Mouse (Mus musculus) retina, adult 2 months (tissue): Measurements from ENCODE around the gene Tmem129.
A peak's percentile ranks its signal among the peaks of the same experiment; 100 is the strongest.

Experiments used
- DNase-seq: peaks from one replicate; pipeline ENCODE4 v3.0.0-alpha.2; 2012; ENCODE audit warnings: low read depth, low spot score

The Tmem129 gene

DNA sequence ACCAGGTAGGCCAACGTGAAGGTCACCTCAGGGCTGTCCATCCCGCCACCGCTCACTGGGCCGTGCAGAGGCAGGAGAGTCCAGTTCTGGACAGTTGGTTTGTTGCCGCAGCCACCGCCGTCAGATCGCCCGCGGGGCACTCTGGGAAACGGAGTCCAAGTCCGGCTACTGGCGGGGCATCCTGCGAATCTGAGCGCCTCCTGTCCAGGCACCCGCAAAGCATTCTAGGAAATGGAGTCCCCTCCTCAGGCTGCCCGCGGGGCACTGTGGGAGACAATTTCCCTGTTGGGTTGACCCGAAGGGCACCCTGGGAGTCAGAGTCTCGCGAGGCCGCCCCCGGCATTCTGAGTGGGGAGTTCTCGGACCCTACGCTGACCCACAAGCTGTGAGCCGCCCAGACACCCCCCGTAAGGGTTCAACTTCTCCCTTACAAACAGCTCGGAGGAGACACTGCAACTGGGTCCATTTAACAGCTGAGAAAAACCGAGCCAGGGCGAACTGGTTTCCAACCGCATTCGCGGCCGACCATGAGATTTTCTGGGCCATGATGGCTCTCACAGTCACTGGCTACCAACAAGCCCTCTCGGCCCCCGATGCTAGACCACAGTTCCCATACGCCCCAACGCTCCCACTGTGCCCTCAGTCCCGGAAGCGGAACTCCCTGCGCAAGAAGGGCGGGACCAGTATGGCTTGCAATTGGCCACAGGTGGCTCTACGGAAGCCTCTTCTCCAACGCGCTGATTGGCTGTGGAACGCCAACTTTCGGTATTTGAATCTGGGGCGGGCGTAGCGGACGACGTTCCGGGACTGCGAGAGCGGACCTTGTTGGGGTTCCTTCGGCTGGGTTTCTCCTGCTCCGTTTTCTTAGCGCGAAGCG, at the start of gene Tmem129, which contains the start of gene Tacc3:
Gene Tmem129, minus strand, starts transcription at position 630 of the 877 bp plus-strand sequence.
Gene Tacc3, plus strand, starts transcription at position 342 of the 877 bp plus-strand sequence.
- peak; percentile 95 for DNase-seq

DNA sequence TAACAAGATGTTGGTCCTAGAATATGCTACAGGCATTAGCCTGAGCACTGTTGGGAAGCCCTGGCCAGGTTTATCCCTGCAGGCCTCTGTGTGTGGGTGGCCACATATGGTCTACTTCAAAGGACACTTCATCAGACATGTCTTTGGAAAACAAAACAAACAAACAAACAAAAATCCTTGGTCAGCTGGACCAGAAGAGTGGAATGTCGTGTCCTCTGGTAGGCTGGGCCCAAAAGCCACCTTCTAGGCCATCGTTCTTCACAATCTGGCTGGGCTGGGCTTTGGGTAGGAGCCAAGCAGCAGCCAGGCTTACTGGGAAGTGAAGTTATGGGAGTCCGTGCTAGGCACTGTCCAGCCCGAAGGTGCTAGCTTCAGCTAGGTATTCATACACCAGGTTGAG, 48.9 kb upstream of the Tmem129 start:
- no peak for DNase-seq

DNA sequence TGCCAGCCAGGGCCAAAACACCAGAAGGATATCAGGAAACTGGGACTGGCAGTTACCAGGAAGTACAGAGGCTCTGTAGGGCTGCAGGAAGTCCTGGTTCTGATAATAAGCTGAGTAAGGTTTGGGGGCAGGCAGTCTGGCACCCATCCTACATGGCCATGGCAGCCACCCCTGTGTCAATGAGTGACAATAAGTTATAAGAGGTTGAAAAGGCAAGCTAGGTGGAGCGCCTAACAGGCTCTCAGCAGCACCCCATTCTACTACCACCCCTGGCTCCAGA, 48.1 kb upstream of the Tmem129 start:
- no peak for DNase-seq

DNA sequence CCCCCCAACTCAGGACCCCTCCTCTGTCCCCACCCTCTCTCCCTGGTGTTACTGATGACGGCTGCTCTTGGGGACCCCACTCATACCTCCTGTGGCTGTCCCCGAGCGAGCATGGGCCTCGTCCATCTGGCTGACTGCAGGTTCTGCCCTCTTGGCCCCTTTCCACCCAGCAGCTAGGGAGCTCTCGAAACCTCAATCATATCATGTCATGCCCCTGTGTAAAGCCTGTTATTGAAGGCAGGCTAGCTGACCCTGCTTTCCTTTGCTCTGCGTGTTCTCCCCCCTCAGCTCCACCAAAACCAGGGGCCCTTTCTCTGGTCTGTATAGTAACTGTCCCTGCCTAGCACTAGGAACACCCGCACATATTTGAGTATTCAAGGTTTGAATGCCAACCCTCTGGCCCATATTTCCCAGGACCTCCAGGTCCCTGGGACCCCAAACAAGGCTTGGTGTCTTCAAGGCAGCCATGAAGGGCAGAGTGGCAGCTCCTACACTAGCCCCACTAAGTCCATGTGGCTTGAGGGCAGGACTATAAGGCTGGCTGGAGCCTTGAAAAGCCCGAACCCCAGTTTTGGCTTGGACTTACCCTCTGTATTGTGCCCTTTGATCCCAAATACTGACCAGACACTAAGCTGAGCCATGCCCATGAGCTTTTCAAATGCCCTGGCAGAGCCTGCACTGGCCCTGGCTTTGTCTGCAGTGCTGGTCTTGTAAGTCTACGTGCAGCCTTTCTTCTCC, 47.6 kb upstream of the Tmem129 start:
- no peak for DNase-seq

DNA sequence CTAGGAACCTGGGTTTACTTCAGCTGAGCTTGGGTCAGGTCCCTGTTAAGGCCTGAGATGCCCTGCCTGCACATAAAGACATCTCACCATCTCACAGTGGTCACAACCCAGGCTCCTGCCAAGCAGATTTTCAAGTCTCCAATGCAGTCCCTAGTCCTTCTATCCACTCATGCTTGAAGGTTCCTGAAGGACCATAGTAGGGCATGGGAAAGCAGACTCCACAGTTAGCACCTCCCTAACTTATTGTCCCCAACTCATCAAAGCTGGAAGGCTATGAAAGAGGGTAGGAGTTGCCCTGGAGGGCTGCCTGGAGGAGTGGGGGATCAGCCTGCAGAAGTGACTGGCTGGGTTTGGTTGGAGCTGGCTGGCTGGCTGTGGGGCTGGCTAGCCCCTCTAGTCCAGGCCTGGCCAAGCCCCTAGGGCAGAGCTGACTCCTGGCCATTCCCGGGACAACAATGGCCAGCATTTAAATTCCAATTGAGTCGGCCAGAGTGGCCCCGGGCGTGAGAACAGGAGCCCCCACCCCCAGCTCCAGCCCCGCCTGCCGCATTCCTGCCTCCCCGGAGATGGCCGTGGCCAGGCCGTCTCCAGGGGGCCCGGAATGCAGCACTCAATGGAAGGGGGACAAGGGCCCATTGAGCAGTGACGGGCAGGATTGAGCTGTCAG, 46.9 kb upstream of the Tmem129 start:
- no peak for DNase-seq

DNA sequence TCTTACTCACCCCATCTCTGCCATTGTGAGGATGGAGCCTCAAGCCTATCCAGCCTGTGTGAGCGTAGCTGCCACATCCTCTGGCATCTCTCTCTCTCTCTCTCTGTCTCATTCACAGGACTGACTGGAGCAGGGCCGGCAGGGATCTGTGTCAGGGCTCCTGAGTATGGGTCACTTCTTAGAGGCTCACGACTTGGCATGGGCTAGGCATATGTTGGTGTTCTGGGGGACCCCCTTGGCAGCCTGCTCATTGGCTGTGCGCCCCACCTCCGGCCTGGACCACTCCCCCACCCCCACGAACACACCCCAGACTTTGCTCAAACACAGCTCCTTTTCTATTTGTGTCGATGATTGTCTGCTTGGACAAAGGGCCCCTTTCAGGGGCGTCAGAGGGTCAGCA, 45.8 kb upstream of the Tmem129 start:
- DNase-seq: no peak

DNA sequence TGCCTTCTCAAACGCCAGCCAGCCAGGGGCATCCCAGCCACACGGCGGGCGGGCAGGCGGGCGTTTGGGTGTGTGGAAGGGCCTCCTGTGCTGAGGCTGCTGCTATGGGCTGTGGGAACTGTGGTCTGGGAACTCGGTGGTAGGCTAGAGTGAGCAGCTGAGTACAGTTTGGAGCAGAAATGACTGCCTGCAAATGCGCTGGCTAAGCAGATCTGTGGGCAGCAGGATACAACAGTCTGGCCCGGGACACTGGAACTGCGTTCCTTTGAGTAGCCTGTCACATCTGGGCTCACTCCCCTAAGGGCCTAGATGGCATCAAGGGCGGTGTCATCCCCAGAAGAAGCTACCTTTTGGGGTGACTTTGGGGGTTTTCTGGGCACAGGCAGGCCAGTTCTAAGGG, 43.6 kb upstream of the Tmem129 start:
- no peak for DNase-seq

DNA sequence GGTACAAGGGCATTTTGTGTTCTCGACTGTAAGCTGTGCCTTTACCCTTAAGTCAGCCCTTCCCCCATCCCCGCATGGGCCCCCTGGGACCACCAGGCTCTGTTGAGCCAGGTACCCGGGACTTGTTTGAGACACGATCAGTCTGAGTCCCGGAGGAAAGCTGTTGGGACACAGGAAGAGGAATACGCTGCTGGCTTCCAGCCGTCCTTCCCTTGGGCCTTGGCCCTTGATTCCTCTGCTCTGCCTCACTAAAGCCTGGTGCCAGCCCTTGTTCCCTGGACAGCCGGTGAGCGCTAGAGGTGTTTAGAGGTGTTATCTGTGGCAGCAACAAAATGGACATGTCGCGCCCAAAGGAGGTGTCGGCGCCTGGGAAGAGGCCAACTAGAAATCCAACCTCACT, 41.8 kb upstream of the Tmem129 start:
- no peak for DNase-seq

DNA sequence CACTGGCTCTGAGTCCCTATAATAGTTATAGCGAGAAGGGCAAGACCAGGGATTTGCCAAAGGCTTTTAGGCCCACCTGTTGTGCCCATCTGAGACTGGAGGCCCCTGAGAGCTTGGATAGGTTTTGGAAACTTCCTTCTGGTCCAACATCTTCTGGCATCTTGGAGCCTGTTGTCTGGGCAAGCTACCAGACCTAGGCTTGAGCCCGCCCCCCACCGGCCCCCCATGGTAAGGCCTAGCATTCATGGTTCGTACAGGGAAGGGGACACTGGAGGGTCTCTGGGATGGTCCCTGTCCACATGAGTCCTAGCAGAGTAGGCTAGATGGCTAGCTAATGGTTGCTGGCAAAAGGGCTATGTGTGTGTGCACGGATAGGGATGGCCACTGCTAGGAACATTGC, 40.5 kb upstream of the Tmem129 start:
- no peak for DNase-seq

DNA sequence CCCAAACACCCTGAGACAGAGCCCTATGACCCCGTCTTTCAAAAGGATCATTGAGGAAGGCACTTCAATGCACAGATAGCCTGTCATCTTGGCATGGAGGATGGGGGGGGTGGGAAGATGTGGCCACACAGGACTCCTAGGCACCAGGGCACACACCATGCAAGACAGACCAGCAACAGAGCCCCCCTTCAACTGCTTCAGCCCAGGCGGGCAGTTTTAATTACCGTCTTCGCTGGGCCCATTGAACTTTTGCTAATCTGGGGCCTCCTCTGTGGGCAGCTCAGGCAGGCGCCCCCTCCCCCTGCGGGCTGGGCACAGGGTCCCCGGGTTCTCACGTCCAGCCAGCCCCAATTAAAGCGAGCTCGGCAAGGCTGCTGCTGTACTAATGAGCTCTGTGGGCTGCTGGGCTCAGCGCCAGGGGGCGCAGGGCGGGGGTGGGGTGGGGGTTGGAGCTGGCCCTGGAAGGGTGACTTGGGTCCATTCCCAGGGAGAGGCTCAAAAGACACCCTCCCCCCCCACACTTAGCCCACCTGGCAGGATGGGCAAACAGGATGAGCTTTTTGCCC, 39.8 kb upstream of the Tmem129 start:
- no peak for DNase-seq

DNA sequence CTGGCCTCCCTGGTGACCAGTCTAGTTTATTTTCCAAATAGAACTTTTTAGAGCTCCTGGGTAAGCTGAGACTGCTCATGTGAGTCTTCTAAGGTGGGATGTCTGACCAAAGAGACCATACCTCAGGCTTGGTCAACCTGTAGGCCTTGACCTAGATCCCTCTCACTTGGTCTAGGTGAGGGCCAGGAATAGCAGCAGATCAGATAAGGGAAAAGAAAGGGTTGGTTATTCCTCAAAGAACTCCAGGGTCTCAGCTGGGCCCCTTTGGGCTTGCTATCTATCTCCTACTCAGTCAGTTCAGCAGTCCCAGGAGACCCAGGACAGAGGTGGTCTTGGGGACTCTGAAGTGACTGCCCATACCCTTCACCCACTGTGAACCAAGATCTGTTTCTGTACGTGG, 39.3 kb upstream of the Tmem129 start:
- no peak for DNase-seq

DNA sequence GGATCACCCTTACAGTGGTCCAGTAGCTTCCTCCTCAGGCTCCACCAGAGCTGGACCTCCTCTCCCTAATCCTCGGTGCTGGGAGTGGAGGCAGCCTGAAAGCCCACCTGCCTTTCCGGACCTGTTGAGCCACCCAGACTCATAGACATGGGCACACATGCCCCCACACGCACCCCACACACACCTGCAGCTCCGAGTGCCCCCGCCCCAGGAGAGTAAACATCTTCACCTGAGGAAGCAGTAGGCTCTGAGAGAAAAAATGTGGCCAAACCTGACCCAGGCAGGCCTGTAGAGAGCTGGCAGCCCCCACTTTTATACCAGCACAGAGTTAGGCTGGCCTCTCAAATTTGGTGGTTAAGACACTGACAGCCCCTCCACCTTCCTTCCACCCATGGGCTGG, 38.2 kb upstream of the Tmem129 start:
- DNase-seq: no peak

DNA sequence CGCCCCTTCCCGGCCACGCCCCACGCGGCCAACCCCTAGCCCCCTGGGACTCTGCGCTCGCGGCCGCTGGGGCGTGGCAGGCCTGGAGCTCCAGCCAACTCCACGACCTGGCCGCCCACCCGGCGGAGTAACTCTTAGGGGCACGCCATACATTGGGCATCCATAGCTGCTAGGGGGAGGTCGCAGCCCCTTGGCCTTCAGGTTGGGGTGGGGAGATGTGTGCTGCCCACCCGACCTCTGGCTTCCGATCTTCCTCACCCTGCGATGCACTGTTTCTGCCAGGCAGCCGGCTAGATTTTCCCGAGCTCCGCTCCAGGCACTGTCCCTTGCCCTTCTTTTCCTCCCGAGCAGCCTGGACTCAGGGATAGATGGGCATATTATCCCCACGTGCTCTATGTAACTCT, 37.5 kb upstream of the Tmem129 start:
- DNase-seq: no peak

DNA sequence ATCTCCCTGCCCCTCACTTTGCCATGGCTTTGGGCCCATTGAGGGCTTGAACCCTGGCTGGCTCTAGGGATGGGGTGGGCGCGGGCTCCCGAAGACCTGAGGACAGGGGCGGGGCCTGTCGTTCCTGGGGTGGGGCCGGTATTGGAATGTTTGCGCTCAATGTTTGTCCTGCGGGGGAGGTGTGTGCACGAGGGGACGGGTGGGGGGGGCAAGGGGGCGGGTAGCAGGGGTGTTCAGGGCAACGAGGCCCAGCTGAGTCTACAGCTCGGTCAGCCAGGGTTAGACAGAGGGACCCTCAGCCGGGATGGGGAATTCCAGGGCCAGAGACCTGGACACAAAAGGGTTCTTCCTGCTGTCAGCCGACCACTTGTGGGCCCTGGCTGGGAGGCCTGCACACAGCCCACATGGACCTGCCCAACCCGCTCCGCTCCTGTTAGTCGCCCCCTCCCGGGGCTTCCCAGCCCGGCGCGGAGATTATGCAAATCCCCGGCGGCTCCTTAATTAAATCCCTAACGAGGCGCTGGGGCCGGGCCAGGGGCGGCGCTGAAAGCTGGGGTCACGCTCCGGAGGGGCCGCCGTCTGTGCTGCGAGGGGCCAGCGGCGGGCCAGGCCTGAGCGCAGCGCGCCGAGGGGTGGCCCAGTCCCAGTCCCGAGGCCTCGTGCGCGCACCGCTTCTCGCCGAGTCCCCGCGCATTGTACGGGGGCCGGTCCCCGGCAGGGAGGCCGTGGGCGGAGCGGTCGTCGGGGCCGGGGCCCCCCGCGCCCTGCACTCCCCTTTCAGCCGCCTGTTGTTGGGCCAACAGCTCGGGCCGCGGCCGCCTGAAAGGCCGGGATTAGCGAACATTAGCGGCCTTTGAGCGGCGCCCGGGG, 36.9 kb upstream of the Tmem129 start:
- DNase-seq: peak; percentile 67

DNA sequence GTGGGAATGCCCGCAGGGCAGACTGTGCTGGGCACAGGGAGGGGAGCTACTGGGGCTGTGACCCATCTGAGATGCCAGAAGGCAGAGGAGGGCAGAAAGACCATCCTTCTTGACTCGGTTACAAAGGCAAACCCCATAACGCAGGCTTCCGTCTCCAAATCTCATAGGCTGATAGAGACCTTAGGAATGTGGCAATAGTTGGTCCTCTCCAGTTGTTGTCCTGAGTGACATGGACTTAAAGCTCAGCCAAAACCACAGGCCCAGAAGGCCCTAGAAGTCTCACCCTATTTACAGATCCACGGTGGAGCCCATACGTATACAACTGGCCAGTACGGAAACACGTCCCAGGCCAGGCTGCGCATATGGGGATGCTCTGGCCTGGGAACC, 36.2 kb upstream of the Tmem129 start:
- no peak for DNase-seq

DNA sequence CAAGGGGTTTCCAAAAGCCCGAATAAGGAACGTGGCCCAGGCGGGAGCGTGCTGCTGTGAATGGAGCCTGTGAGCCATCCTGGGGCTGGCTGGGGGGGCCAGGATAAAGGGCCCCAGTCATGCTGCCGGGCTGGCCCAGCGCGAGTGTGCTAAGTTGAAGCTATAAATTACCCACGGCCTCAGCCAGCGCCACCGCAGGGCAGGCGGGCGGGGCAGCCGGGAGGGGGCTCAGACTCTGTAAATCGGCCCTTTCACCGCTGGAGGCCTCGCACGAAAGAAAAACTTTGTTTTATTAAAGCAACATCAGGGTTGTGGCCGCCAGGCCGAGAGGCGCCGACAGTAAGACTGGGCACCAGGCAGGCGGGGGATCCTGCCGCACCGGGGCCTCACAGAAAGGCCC, 34.2 kb upstream of the Tmem129 start:
- no peak for DNase-seq

DNA sequence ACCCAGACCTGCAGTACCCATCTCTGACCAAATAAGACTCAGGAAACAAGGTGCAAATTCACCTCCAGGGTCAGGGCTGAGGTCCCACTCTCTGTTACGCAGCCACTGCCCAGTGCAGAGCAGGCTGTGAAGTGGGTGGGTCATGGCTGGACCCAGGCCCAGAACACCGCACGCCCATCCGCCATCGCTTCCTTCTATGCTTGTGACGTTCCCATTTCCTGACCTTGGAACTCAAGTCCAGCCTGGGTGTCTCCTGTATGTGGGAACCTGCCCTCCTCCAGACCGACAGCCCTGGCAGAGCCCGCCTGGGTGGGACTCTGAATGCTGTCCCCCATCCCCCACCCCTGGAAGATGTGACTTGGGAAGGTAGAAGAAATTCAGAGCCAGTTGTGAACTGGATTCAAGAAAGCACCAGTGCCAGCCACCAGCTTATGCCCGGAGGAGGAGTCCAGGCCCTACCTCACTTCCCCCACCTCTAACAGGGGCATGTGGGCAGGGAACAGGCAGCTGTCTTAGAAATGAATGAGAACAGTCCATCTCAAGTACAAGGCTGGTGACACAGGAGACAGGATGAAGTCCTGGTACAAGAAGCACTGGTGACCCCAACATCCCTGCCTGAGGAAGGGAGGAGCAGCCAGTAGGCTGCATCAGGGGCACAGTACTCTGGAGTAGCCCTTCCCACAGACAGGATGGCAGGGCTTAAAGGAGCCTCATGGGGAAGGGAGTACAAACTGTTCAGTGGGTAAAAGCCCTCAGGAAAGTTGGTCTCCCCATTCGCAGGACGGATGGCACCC, 31.8 kb upstream of the Tmem129 start:
- DNase-seq: no peak

DNA sequence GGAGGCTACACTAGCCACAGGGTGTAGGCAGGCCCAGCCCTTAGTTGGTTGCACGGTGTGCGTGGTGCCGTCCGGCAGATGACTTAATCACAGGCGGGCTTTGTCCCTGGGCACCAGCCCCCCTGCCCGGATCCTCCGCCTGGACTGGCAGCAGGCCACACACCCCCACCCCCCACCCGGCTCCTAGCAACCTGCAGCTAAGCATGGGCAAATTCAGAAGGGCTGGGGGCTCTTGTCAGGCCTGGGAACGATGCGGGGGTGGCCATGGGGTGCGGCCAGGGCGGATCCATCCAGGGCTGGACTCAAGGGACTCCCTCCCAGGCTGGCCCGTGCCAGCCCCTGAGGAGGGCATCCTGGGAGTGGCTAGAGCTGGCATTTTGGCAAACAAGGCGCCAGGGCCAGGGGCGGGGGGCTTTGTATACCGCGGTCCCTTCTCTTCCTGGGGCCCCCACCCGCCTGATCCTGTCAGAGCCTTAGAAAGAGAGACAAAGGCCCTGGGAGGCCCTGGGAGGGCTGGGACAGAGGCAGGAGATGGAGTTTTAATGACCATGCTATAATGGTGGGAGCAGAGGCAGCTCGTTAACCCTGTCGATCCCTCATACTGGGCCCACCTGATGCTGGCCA, 31.1 kb upstream of the Tmem129 start:
- no peak for DNase-seq

DNA sequence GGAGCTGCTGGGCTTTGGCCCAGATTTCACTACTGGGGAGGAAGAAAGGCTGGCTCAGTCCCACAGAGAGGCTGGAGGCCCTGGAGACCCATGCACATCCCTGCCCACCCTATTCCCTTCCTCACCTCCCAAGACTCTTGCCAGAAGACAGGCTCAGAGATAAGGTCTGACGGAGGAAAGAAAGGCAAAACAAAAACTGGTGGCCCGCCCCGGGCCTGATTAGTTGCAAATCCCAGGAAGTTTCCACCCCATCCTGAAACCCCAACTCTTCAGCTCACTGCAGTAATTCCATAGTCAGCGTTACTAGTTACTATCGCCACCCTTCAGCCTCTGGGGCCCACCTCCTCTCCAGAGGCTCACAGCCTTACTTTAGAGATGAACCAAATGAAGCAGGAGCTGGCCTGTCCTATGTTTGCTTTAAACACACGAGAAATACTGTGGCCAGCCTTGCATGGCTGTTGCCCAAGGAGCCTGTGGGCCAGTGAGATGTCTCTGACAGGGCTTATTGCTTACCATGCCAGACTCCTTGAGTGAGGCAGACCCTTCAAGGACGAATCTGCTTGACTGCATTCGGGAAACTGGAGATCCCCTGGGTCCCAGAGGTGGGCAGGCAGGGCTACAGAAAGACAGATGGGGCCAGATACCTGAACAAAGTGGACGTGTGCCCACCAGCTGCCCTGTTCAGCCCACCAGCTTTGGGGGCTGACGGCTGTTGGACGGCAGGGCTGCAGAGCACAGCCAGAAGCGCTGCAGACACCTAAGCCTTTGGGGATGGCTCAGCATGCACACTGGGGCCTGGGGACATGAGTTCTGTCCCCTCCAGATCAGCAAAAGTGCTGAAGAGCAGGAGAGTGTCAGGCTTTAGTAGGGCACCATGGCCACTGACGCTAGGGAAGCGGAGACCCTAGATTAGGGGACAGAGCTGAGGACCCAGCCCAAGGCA, 30.3 kb upstream of the Tmem129 start:
- no peak for DNase-seq
